Mouse (Mus musculus): Measurements from ENCODE around the gene Iqschfp. TPM values are rescaled to one million over a fixed set of nuclear protein-coding genes. Genes with fewer than 3 reads are reported as not detected.
"Not testable (repeated sequence)": the region's sequence is repeated elsewhere in the genome, so short reads cannot be mapped to it uniquely, and the experiment has no call there.

The Iqschfp gene
- polyA plus RNA-seq, 1 experiment, result 10.6 TPM

GRCm38 (mm10) chr3:68056373-68057275, 164.6 kb downstream of the Iqschfp start:
- peaks cover 1% of the 10 kb centered on the region; the same call in 1 of the 2 replicates for H3K4me1 ChIP-seq (ENCODE audit: control insufficient read depth, insufficient read depth, low read length)
- H3K27ac ChIP-seq (ENCODE audit: insufficient read depth, low read length), result no peak overlapping the region
- H3K4me3 ChIP-seq (ENCODE audit: insufficient read depth, low read length), result peak overlapping the region; percentile 28; the same call in 1 of the 2 replicates
- TF ChIP-seq POLR2A (IDR thresholded peaks at IDR 0.05; ENCODE audit: extremely low read depth, insufficient read depth, low read length), result no peak
- TF ChIP-seq CTCF (IDR thresholded peaks at IDR 0.05; ENCODE audit: extremely low read depth, insufficient read depth, low read length), result peak; percentile 82

- H3K4me1 ChIP-seq (ENCODE audit: control insufficient read depth, insufficient read depth, low read length), result peaks cover 1% of the 10 kb centered on the region; the same call in 1 of the 2 replicates
- no peak overlapping the region for H3K27ac ChIP-seq (ENCODE audit: insufficient read depth, low read length)
- H3K4me3 ChIP-seq (ENCODE audit: insufficient read depth, low read length), result no peak overlapping the region
- TF ChIP-seq POLR2A (IDR thresholded peaks at IDR 0.05; ENCODE audit: extremely low read depth, insufficient read depth, low read length) (no peak), CTCF (IDR thresholded peaks at IDR 0.05; ENCODE audit: extremely low read depth, insufficient read depth, low read length) (peak; percentile 89)
These were observed 167.2 kb downstream of the Iqschfp start for GRCm38 (mm10) chr3:68059162-68059800.

- Histone ChIP-seq H3K4me1 (ENCODE audit: control insufficient read depth, insufficient read depth, low read length) (no peaks in the 10 kb centered on the region), H3K27ac (ENCODE audit: insufficient read depth, low read length) (no peak within 1 kb of the TSS), H3K4me3 (ENCODE audit: insufficient read depth, low read length) (0 out of 2 replicates have a peak within 1 kb of the TSS, but pooled peaks have one; percentile 1)
- TF ChIP-seq POLR2A (IDR thresholded peaks at IDR 0.05; ENCODE audit: extremely low read depth, insufficient read depth, low read length) (no peak), CTCF (IDR thresholded peaks at IDR 0.05; ENCODE audit: extremely low read depth, insufficient read depth, low read length) (no peak)
These were observed 172.7 kb downstream of the Iqschfp start, which contains the start of gene Schip1 for GRCm38 (mm10) chr3:68064731-68065130. Schip1 (plus strand) TSS chr3:68064802.

GRCm38 (mm10) chr3:68071395-68072386, 179.7 kb downstream of the Iqschfp start:
- TF ChIP-seq POLR2A (IDR thresholded peaks at IDR 0.05; ENCODE audit: extremely low read depth, insufficient read depth, low read length) (no peak), CTCF (IDR thresholded peaks at IDR 0.05; ENCODE audit: extremely low read depth, insufficient read depth, low read length) (no peak)
- Histone ChIP-seq H3K4me1 (ENCODE audit: control insufficient read depth, insufficient read depth, low read length) (no peaks in the 10 kb centered on the region), H3K27ac (ENCODE audit: insufficient read depth, low read length) (no peak overlapping the region), H3K4me3 (ENCODE audit: insufficient read depth, low read length) (no peak overlapping the region)

GRCm38 (mm10) chr3:68077406-68077805, 185.4 kb downstream of the Iqschfp start:
- H3K27ac ChIP-seq (ENCODE audit: insufficient read depth, low read length), result no peak overlapping the region
- H3K4me3 ChIP-seq (ENCODE audit: insufficient read depth, low read length), result no peak overlapping the region
- no peak for TF ChIP-seq POLR2A (IDR thresholded peaks at IDR 0.05; ENCODE audit: extremely low read depth, insufficient read depth, low read length)
- no peak for TF ChIP-seq CTCF (IDR thresholded peaks at IDR 0.05; ENCODE audit: extremely low read depth, insufficient read depth, low read length)
- no peaks in the 10 kb centered on the region for H3K4me1 ChIP-seq (ENCODE audit: control insufficient read depth, insufficient read depth, low read length)

- H3K27ac ChIP-seq (ENCODE audit: insufficient read depth, low read length), result no peak overlapping the region
- TF ChIP-seq CTCF (IDR thresholded peaks at IDR 0.05; ENCODE audit: extremely low read depth, insufficient read depth, low read length) (no peak), POLR2A (IDR thresholded peaks at IDR 0.05; ENCODE audit: extremely low read depth, insufficient read depth, low read length) (no peak)
- no peak overlapping the region for H3K4me3 ChIP-seq (ENCODE audit: insufficient read depth, low read length)
- peaks cover 2% of the 10 kb centered on the region; the same call in 1 of the 2 replicates for H3K4me1 ChIP-seq (ENCODE audit: control insufficient read depth, insufficient read depth, low read length)
These were observed 193.0 kb downstream of the Iqschfp start for GRCm38 (mm10) chr3:68085024-68085423.

GRCm38 (mm10) chr3:68092108-68092507, 200.1 kb downstream of the Iqschfp start:
- Histone ChIP-seq H3K4me1 (ENCODE audit: control insufficient read depth, insufficient read depth, low read length) (no peaks in the 10 kb centered on the region), H3K4me3 (ENCODE audit: insufficient read depth, low read length) (no peak overlapping the region), H3K27ac (ENCODE audit: insufficient read depth, low read length) (no peak overlapping the region)
- TF ChIP-seq POLR2A (IDR thresholded peaks at IDR 0.05; ENCODE audit: extremely low read depth, insufficient read depth, low read length) (no peak), CTCF (IDR thresholded peaks at IDR 0.05; ENCODE audit: extremely low read depth, insufficient read depth, low read length) (no peak)

- Histone ChIP-seq H3K4me1 (ENCODE audit: control insufficient read depth, insufficient read depth, low read length) (peaks cover 3% of the 10 kb centered on the region; the same call in 1 of the 2 replicates), H3K27ac (ENCODE audit: insufficient read depth, low read length) (no peak overlapping the region), H3K4me3 (ENCODE audit: insufficient read depth, low read length) (no peak overlapping the region)
- no peak for TF ChIP-seq CTCF (IDR thresholded peaks at IDR 0.05; ENCODE audit: extremely low read depth, insufficient read depth, low read length)
- no peak for TF ChIP-seq POLR2A (IDR thresholded peaks at IDR 0.05; ENCODE audit: extremely low read depth, insufficient read depth, low read length)
These were observed 204.8 kb downstream of the Iqschfp start for GRCm38 (mm10) chr3:68096724-68097431.

GRCm38 (mm10) chr3:68099561-68099960, 207.5 kb downstream of the Iqschfp start:
- not testable (repeated sequence) for H3K27ac ChIP-seq (ENCODE audit: insufficient read depth, low read length); H3K4me1 ChIP-seq (ENCODE audit: control insufficient read depth, insufficient read depth, low read length); H3K4me3 ChIP-seq (ENCODE audit: insufficient read depth, low read length)

Data from cortical plate, adult 2 months (tissue).